Mouse (Mus musculus) bone marrow, adult 2 months (tissue): Measurements from ENCODE around the gene Sept1. TPM values are rescaled to one million over a fixed set of nuclear protein-coding genes. Genes with fewer than 3 reads are reported as not detected.

Source experiments
- H3K27ac ChIP-seq: fragments of 200-500 bp; 2 replicates; pipeline ENCODE4 v1.5.1; 2012; ENCODE audit warnings: low read depth, mild to moderate bottlenecking, control low read depth, inconsistent platforms, low read length; ENCODE audit not compliant: control insufficient read depth, poor library complexity, insufficient read depth
- H3K4me1 ChIP-seq: fragments of 200-500 bp; 2 replicates; pipeline ENCODE4 v1.6.1; 2011; ENCODE audit warnings: low read length; ENCODE audit not compliant: control insufficient read depth, insufficient read depth
- H3K4me3 ChIP-seq: fragments of 200-500 bp; replicated peaks from 2 replicates; pipeline ENCODE3; 2011; ENCODE audit warnings: mild to moderate bottlenecking, low read depth, low read length, control low read depth; ENCODE audit not compliant: control insufficient read depth
- CTCF ChIP-seq: fragments of 200-500 bp; IDR thresholded peaks from 2 replicates; pipeline ENCODE4 v1.5.1; 2011; ENCODE audit warnings: low read length, control low read depth; ENCODE audit not compliant: control insufficient read depth, insufficient read depth
- POLR2A ChIP-seq: fragments of 200-500 bp; IDR thresholded peaks from 2 replicates; pipeline ENCODE4 v1.6.1; 2011; ENCODE audit warnings: low read depth, mild to moderate bottlenecking, control low read depth, low read length, borderline replicate concordance; ENCODE audit not compliant: control insufficient read depth
- WGBS: fragments of 180-500 bp; shearing (Covaris S2); methylation state at CpG from one replicate; pipeline ENCODE4 v1.1.7; 2018; 5-methylcytosine and 5-hydroxymethylcytosine counted together
- polyA plus RNA-seq: library from polyadenylated mRNA; stranded (reverse); fragments of >200 nt; gene quantifications from 2 replicates; pipeline ENCODE4 v1.2.4, GENCODE M21; 2011; ENCODE audit warnings: low replicate concordance; ENCODE audit not compliant: missing spikeins, insufficient read depth, insufficient read length

The Sept1 gene
- polyA plus RNA-seq, 1 experiment: 153 TPM

DNA sequence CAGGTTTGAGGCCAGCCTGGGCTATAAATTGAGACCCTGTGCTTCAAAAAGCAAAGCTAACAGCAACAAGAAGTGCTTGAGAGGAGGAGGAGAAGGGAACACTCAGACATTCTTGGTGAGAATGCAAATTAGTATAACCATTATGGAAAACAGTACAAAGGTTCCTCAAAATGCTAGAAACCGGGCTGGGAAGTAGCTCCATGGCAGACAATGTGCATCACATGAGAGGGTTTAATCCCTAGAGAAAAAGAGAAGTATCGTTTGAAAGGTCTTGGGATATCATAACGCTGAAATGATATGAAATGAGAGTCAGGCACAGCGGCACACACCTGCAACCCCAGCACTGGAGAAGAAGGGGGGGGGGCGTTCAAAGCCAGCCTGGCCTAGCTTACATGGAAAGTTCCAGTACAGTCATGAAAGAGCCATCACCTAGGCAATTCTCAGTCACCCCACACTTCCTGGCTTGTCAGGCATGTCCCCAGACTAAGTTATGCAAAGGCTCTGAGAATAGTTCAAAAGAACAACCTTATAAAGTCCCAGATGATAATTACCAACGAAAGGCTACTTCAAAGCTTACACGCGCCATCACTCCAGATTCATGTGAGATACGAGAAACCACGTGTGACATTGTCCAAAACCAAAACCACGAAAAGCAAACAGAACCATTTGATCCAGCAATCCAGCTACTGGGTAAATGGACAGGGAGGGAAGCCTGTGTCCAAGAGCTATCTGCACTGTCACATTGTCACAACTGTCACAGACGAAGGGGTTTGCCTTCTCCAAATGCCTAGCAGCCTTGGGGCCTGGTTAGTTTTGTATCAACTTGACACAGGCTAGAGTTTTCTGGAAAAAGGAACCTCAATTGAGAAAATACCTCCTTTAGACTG, 67.1 kb downstream of the Sept1 start:
- Histone ChIP-seq H3K4me1 (peaks cover 2% of the 10 kb centered on the region), H3K27ac (no peak overlapping the region), H3K4me3 (no peak overlapping the region)
- WGBS: 49% methylated on average over 12 of the region's 12 CpGs
- TF ChIP-seq CTCF (no peak), POLR2A (no peak)

Other genes starting within 250 kb of the Sept1 start
- gene Mvp, start 218.5 kb downstream of the Sept1 start, polyA plus RNA-seq: 6.3 and 15.1 TPM in 2 replicates
- gene Pagr1b, start 216.6 kb downstream of the Sept1 start, polyA plus RNA-seq: not detected in 2 replicates
- gene Pagr1a, start 215.8 kb downstream of the Sept1 start, polyA plus RNA-seq: 20.4 TPM in 1 of 2 replicates, not detected in the other
- 11.2 and 52.5 TPM in 2 replicates for gene Gm42742, start 212.0 kb downstream of the Sept1 start, polyA plus RNA-seq
- 5.3 TPM in 1 of 2 replicates, not detected in the other for gene Prrt2, start 211.9 kb downstream of the Sept1 start, polyA plus RNA-seq
- 153 and 314 TPM in 2 replicates for gene Maz, start 206.1 kb downstream of the Sept1 start, polyA plus RNA-seq
- gene Kif22, start 190.7 kb downstream of the Sept1 start, polyA plus RNA-seq: 114 and 164 TPM in 2 replicates
- 3.1 TPM in 1 of 2 replicates, not detected in the other for gene Zg16, start 145.8 kb downstream of the Sept1 start, polyA plus RNA-seq
- gene AI467606, start 141.8 kb downstream of the Sept1 start, polyA plus RNA-seq: 13.6 and 36.8 TPM in 2 replicates
- 1.4 and 10.6 TPM in 2 replicates for gene Qprt, start 110.9 kb downstream of the Sept1 start, polyA plus RNA-seq
- gene Spn, start 95.3 kb downstream of the Sept1 start, polyA plus RNA-seq: 29.7 and 49.2 TPM in 2 replicates
- 46.6 and 64.1 TPM in 2 replicates for gene Cd2bp2, start 37.1 kb downstream of the Sept1 start, polyA plus RNA-seq
- 53.6 and 84.9 TPM in 2 replicates for gene Tbc1d10b, start 24.7 kb downstream of the Sept1 start, polyA plus RNA-seq
- 32.2 and 126 TPM in 2 replicates for gene Mylpf, start 24.2 kb downstream of the Sept1 start, polyA plus RNA-seq
- 2.6 and 6.6 TPM in 2 replicates for gene Zfp553, start 69 bp downstream of the Sept1 start, polyA plus RNA-seq
- 10.6 and 13.1 TPM in 2 replicates for gene Zfp771, start 11.1 kb upstream of the Sept1 start, polyA plus RNA-seq
- gene Dctpp1, start 27.6 kb upstream of the Sept1 start, polyA plus RNA-seq: 23.2 and 50.6 TPM in 2 replicates
- 28.4 and 64.7 TPM in 2 replicates for gene Sephs2, start 40.9 kb upstream of the Sept1 start, polyA plus RNA-seq
- gene Itgal, start 63.1 kb upstream of the Sept1 start, polyA plus RNA-seq: 11.9 and 51.9 TPM in 2 replicates
- gene Zfp768, start 112.5 kb upstream of the Sept1 start, polyA plus RNA-seq: 2.9 and 5.1 TPM in 2 replicates
- gene Zfp747, start 142.9 kb upstream of the Sept1 start, polyA plus RNA-seq: 2.8 and 3.9 TPM in 2 replicates
- gene 9130019O22Rik, start 154.0 kb upstream of the Sept1 start, polyA plus RNA-seq: 1.2 and 2.4 TPM in 2 replicates
- gene E430018J23Rik, start 160.5 kb upstream of the Sept1 start, polyA plus RNA-seq: 0.65 and 1.9 TPM in 2 replicates
- gene Zfp764, start 173.7 kb upstream of the Sept1 start, polyA plus RNA-seq: 2.1 and 2.5 TPM in 2 replicates
- gene Zfp688, start 188.9 kb upstream of the Sept1 start, polyA plus RNA-seq: 20.9 and 21.4 TPM in 2 replicates
- 2.0 and 3.1 TPM in 2 replicates for gene Zfp689, start 216.0 kb upstream of the Sept1 start, polyA plus RNA-seq
- 70.4 and 119 TPM in 2 replicates for gene Prr14, start 226.5 kb upstream of the Sept1 start, polyA plus RNA-seq
- 44.9 and 98.7 TPM in 2 replicates for gene Fbrs, start 246.1 kb upstream of the Sept1 start, polyA plus RNA-seq